Mouse (Mus musculus) thymus, adult 2 months (tissue): Measurements from ENCODE around the gene Scap. TPM values are rescaled to one million over a fixed set of nuclear protein-coding genes. Genes with fewer than 3 reads are reported as not detected.
"Not testable (repeated sequence)": the region's sequence is repeated elsewhere in the genome, so short reads cannot be mapped to it uniquely, and the experiment has no call there.

Experiments used
- DNase-seq: peaks from one replicate; pipeline ENCODE4 v3.0.0; 2021
- H3K27ac ChIP-seq: fragments of 200-500 bp; 2 replicates; pipeline ENCODE4 v1.5.1; 2012; ENCODE audit warnings: low read length, control low read depth; ENCODE audit not compliant: control insufficient read depth, insufficient read depth
- H3K27me3 ChIP-seq: fragments of 200-500 bp; 2 replicates; pipeline ENCODE4 v1.6.1; 2012; ENCODE audit warnings: mild to moderate bottlenecking, low read length, moderate library complexity, mixed read lengths; ENCODE audit not compliant: control insufficient read depth, insufficient read depth
- H3K36me3 ChIP-seq: fragments of 200-500 bp; 2 replicates; pipeline ENCODE4 v1.6.1; 2012; ENCODE audit warnings: mild to moderate bottlenecking, low read length, moderate library complexity; ENCODE audit not compliant: control insufficient read depth, insufficient read depth
- H3K4me1 ChIP-seq: fragments of 200-500 bp; replicated peaks from 2 replicates; pipeline ENCODE4 v1.6.1; 2012; ENCODE audit warnings: low read length; ENCODE audit not compliant: control insufficient read depth, insufficient read depth
- H3K4me3 ChIP-seq: fragments of 200-500 bp; 2 replicates; pipeline ENCODE4 v1.5.1; 2012; ENCODE audit warnings: mild to moderate bottlenecking, low read length, control low read depth, moderate library complexity; ENCODE audit not compliant: control insufficient read depth, insufficient read depth
- CTCF ChIP-seq: fragments of 200-500 bp; IDR thresholded peaks from 2 replicates; pipeline ENCODE4 v1.5.1; 2012; ENCODE audit warnings: mild to moderate bottlenecking, control low read depth, low read length, moderate library complexity, borderline replicate concordance; ENCODE audit not compliant: control insufficient read depth, poor library complexity, insufficient read depth; ENCODE audit errors: extremely low read depth
- POLR2A ChIP-seq: fragments of 200-500 bp; IDR thresholded peaks from 2 replicates; pipeline ENCODE4 v1.6.1; 2012; ENCODE audit warnings: mild to moderate bottlenecking, low read length, control low read depth, moderate library complexity; ENCODE audit not compliant: control insufficient read depth, poor library complexity, insufficient read depth; ENCODE audit errors: extremely low read depth
- WGBS: fragments of 180-500 bp; shearing (Covaris S2); methylation state at CpG from one replicate; pipeline ENCODE4 v1.1.7; 2018; 5-methylcytosine and 5-hydroxymethylcytosine counted together
- polyA plus RNA-seq: library from polyadenylated mRNA; depleted of rRNA; stranded (reverse); fragments of >200 nt; gene quantifications from 2 replicates; pipeline ENCODE4 v1.2.3, GENCODE M21; 2012

The Scap gene
- polyA plus RNA-seq, 1 experiment = 67.0 TPM

DNA sequence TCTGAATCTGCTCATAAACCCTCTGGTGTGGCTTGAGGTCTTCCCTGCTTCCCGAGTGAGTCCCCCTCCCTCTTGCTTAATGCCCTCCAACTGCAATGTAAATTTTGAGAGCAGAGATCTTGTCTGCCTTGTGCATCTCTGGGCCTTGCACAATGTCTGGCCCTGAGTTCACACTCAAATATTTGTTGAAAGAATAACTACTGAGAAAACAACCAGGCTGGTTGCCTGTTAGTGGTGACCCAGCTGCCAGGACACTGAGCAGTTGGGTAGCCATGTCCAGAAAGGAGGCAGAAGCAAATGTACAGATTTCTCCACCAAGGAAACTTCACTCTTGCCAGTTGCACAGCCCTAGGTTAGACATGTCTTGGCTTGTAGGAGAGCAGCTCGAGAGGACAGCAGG lies 25.3 kb downstream of the Scap start:
- Histone ChIP-seq H3K27me3 (no peaks in the 10 kb centered on the region), H3K4me3 (no peak overlapping the region), H3K36me3 (peaks cover 6% of the 10 kb centered on the region), H3K4me1 (no peaks in the 10 kb centered on the region), H3K27ac (no peak overlapping the region)
- TF ChIP-seq CTCF (no peak), POLR2A (no peak)
- DNase-seq = no peak
- WGBS = 70% methylated on average over 2 of the region's 2 CpGs

DNA sequence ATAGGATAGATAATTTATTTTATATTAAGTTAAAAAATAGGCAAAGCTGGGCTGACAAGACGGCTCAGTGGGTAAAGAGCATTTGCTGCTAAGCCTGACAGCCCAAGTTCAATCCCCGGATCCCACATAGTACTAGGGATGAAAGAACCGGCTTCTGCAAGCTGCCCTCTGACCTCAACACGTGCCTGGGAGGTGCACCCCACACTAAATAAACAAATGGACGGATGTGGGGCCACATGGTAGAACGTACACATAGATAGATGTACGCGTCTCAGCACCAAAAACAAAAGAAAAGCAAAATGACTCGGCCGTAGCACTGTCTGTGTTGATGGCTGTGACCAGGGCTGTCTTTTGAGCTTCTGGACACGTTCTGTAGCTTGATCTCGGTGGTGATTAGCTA lies 28.2 kb downstream of the Scap start:
- Histone ChIP-seq H3K4me3 (no peak overlapping the region), H3K36me3 (peaks cover 6% of the 10 kb centered on the region), H3K27me3 (no peaks in the 10 kb centered on the region), H3K27ac (no peak overlapping the region), H3K4me1 (no peaks in the 10 kb centered on the region)
- DNase-seq = no peak
- TF ChIP-seq CTCF = no peak
- TF ChIP-seq POLR2A = no peak
- WGBS = 96% methylated on average over 12 of the region's 12 CpGs

- Histone ChIP-seq H3K27me3 (no peaks in the 10 kb centered on the region), H3K4me1 (no peaks in the 10 kb centered on the region), H3K27ac (no peak overlapping the region), H3K36me3 (peaks cover 6% of the 10 kb centered on the region), H3K4me3 (no peak overlapping the region)
- TF ChIP-seq POLR2A = no peak
- no peak for TF ChIP-seq CTCF
- no peak for DNase-seq
- WGBS = 96% methylated on average over 10 of the region's 10 CpGs
Observed at GRCm38 (mm10) chr9:110362337-110362736, 29.2 kb downstream of the Scap start.

DNA sequence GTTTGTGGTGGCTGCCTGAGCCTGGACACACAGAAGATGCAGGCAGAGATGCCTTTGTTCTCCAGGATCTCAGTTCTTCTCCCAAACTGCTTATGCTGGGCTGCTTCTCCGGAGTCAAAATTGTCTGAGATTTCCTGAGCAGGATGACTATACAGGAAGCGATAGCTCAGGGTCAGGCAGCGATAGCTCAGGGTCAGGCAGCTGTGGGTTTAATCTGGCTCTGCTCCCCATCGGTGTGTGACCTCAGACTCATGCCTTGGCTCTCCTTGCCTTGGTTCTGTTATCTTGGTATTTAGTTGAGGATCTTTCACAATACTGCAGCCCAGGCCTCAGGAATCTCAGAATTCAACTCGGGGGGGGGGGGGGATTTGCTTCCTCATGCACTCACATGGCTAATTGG lies 33.7 kb downstream of the Scap start:
- peaks cover 6% of the 10 kb centered on the region for H3K36me3 ChIP-seq
- DNase-seq = no peak
- H3K27me3 ChIP-seq = no peaks in the 10 kb centered on the region
- WGBS = 84% methylated on average over 5 of the region's 5 CpGs
- H3K4me3 ChIP-seq = no peak overlapping the region
- no peak overlapping the region for H3K27ac ChIP-seq
- TF ChIP-seq CTCF = no peak
- TF ChIP-seq POLR2A = no peak
- no peaks in the 10 kb centered on the region for H3K4me1 ChIP-seq

- no peak for TF ChIP-seq POLR2A
- TF ChIP-seq CTCF = no peak
- Histone ChIP-seq H3K27ac (no peak overlapping the region), H3K27me3 (no peaks in the 10 kb centered on the region), H3K36me3 (peaks cover 4% of the 10 kb centered on the region), H3K4me1 (no peaks in the 10 kb centered on the region), H3K4me3 (no peak overlapping the region)
- WGBS = 95% methylated on average over 3 of the region's 3 CpGs
- no peak for DNase-seq
Observed at GRCm38 (mm10) chr9:110369860-110370259, 36.8 kb downstream of the Scap start.

- no peak for TF ChIP-seq POLR2A
- no peak for TF ChIP-seq CTCF
- H3K36me3 ChIP-seq = peaks cover 13% of the 10 kb centered on the region
- no peak for DNase-seq
- no peaks in the 10 kb centered on the region for H3K27me3 ChIP-seq
- H3K4me1 ChIP-seq = no peaks in the 10 kb centered on the region
- no peak overlapping the region for H3K27ac ChIP-seq
- no peak overlapping the region for H3K4me3 ChIP-seq
- 97% methylated on average over 13 of the region's 13 CpGs for WGBS
Observed at GRCm38 (mm10) chr9:110373871-110374270, 40.8 kb downstream of the Scap start.

GRCm38 (mm10) chr9:110375668-110376067 lies 42.6 kb downstream of the Scap start:
- WGBS = 97% methylated on average over 3 of the region's 3 CpGs
- H3K36me3 ChIP-seq = peaks cover 13% of the 10 kb centered on the region
- no peaks in the 10 kb centered on the region for H3K4me1 ChIP-seq
- no peak overlapping the region for H3K4me3 ChIP-seq
- H3K27me3 ChIP-seq = no peaks in the 10 kb centered on the region
- no peak for DNase-seq
- no peak overlapping the region for H3K27ac ChIP-seq
- TF ChIP-seq CTCF (no peak), POLR2A (no peak)

- WGBS = 91% methylated on average over 15 of the region's 15 CpGs
- H3K4me3 ChIP-seq, H3K27ac ChIP-seq, H3K27me3 ChIP-seq, H3K4me1 ChIP-seq, DNase-seq: not testable (repeated sequence)
- peaks cover 12% of the 10 kb centered on the region for H3K36me3 ChIP-seq
Observed at GRCm38 (mm10) chr9:110377655-110378054, 44.6 kb downstream of the Scap start.
